Mouse (Mus musculus): Measurements from ENCODE around the gene Bglap. TPM values are rescaled to one million over a fixed set of nuclear protein-coding genes. Genes with fewer than 3 reads are reported as not detected.
"Not testable (repeated sequence)": the region's sequence is repeated elsewhere in the genome, so short reads cannot be mapped to it uniquely, and the experiment has no call there.

The Bglap gene
- polyA plus RNA-seq, 1 experiment, result 0.63 TPM

- no peak for DNase-seq (ENCODE audit: low read depth)
- TF ChIP-seq CTCF (IDR thresholded peaks at IDR 0.05; ENCODE audit: borderline replicate concordance, extremely low read depth, insufficient read depth, insufficient read length) (no peak), POLR2A (IDR thresholded peaks at IDR 0.05; ENCODE audit: borderline replicate concordance, extremely low read depth, insufficient read depth, insufficient read length, poor library complexity, severe bottlenecking) (no peak)
Observed at GRCm38 (mm10) chr3:88411681-88412080, 27.4 kb upstream of the Bglap start.

GRCm38 (mm10) chr3:88410645-88411031 is 26.4 kb upstream of the Bglap start:
- DNase-seq (ENCODE audit: low read depth), result no peak
- TF ChIP-seq POLR2A (IDR thresholded peaks at IDR 0.05; ENCODE audit: borderline replicate concordance, extremely low read depth, insufficient read depth, insufficient read length, poor library complexity, severe bottlenecking) (no peak), CTCF (IDR thresholded peaks at IDR 0.05; ENCODE audit: borderline replicate concordance, extremely low read depth, insufficient read depth, insufficient read length) (no peak)

- TF ChIP-seq CTCF (IDR thresholded peaks at IDR 0.05; ENCODE audit: borderline replicate concordance, extremely low read depth, insufficient read depth, insufficient read length) (no peak), POLR2A (IDR thresholded peaks at IDR 0.05; ENCODE audit: borderline replicate concordance, extremely low read depth, insufficient read depth, insufficient read length, poor library complexity, severe bottlenecking) (peak; percentile 73; the same call in 1 of the 2 replicates)
- peak; percentile 96 for DNase-seq (ENCODE audit: low read depth)
Observed at GRCm38 (mm10) chr3:88409741-88410644, 25.7 kb upstream of the Bglap start, which contains the start of gene Pmf1. Gene Pmf1 (minus strand): TSS chr3:88410331.

GRCm38 (mm10) chr3:88408953-88409352 is 24.7 kb upstream of the Bglap start:
- TF ChIP-seq POLR2A (IDR thresholded peaks at IDR 0.05; ENCODE audit: borderline replicate concordance, extremely low read depth, insufficient read depth, insufficient read length, poor library complexity, severe bottlenecking) (no peak), CTCF (IDR thresholded peaks at IDR 0.05; ENCODE audit: borderline replicate concordance, extremely low read depth, insufficient read depth, insufficient read length) (no peak)
- DNase-seq (ENCODE audit: low read depth), result no peak

- TF ChIP-seq CTCF (IDR thresholded peaks at IDR 0.05; ENCODE audit: borderline replicate concordance, extremely low read depth, insufficient read depth, insufficient read length), result no peak
- TF ChIP-seq POLR2A (IDR thresholded peaks at IDR 0.05; ENCODE audit: borderline replicate concordance, extremely low read depth, insufficient read depth, insufficient read length, poor library complexity, severe bottlenecking), result no peak
- no peak for DNase-seq (ENCODE audit: low read depth)
Observed at GRCm38 (mm10) chr3:88407529-88407928, 23.3 kb upstream of the Bglap start.

- TF ChIP-seq CTCF (IDR thresholded peaks at IDR 0.05; ENCODE audit: borderline replicate concordance, extremely low read depth, insufficient read depth, insufficient read length) (peak; percentile 86; the same call in 1 of the 2 replicates), POLR2A (IDR thresholded peaks at IDR 0.05; ENCODE audit: borderline replicate concordance, extremely low read depth, insufficient read depth, insufficient read length, poor library complexity, severe bottlenecking) (no peak)
- peak; percentile 95 for DNase-seq (ENCODE audit: low read depth)
Observed at GRCm38 (mm10) chr3:88407090-88407489, 22.8 kb upstream of the Bglap start.

- TF ChIP-seq CTCF (IDR thresholded peaks at IDR 0.05; ENCODE audit: borderline replicate concordance, extremely low read depth, insufficient read depth, insufficient read length) (no peak), POLR2A (IDR thresholded peaks at IDR 0.05; ENCODE audit: borderline replicate concordance, extremely low read depth, insufficient read depth, insufficient read length, poor library complexity, severe bottlenecking) (no peak)
- DNase-seq (ENCODE audit: low read depth), result no peak
Observed at GRCm38 (mm10) chr3:88403522-88404230, 19.4 kb upstream of the Bglap start.

GRCm38 (mm10) chr3:88398666-88399065 is 14.4 kb upstream of the Bglap start:
- TF ChIP-seq POLR2A (IDR thresholded peaks at IDR 0.05; ENCODE audit: borderline replicate concordance, extremely low read depth, insufficient read depth, insufficient read length, poor library complexity, severe bottlenecking), result no peak
- TF ChIP-seq CTCF (IDR thresholded peaks at IDR 0.05; ENCODE audit: borderline replicate concordance, extremely low read depth, insufficient read depth, insufficient read length), result no peak
- DNase-seq (ENCODE audit: low read depth), result no peak

GRCm38 (mm10) chr3:88395742-88396141 is 11.5 kb upstream of the Bglap start:
- no peak for DNase-seq (ENCODE audit: low read depth)
- TF ChIP-seq CTCF (IDR thresholded peaks at IDR 0.05; ENCODE audit: borderline replicate concordance, extremely low read depth, insufficient read depth, insufficient read length) (no peak), POLR2A (IDR thresholded peaks at IDR 0.05; ENCODE audit: borderline replicate concordance, extremely low read depth, insufficient read depth, insufficient read length, poor library complexity, severe bottlenecking) (no peak)

GRCm38 (mm10) chr3:88395288-88395687 is 11.0 kb upstream of the Bglap start:
- no peak for DNase-seq (ENCODE audit: low read depth)
- TF ChIP-seq CTCF (IDR thresholded peaks at IDR 0.05; ENCODE audit: borderline replicate concordance, extremely low read depth, insufficient read depth, insufficient read length) (no peak), POLR2A (IDR thresholded peaks at IDR 0.05; ENCODE audit: borderline replicate concordance, extremely low read depth, insufficient read depth, insufficient read length, poor library complexity, severe bottlenecking) (no peak)

- no peak for DNase-seq (ENCODE audit: low read depth)
- no peak for TF ChIP-seq CTCF (IDR thresholded peaks at IDR 0.05; ENCODE audit: borderline replicate concordance, extremely low read depth, insufficient read depth, insufficient read length)
- no peak for TF ChIP-seq POLR2A (IDR thresholded peaks at IDR 0.05; ENCODE audit: borderline replicate concordance, extremely low read depth, insufficient read depth, insufficient read length, poor library complexity, severe bottlenecking)
Observed at GRCm38 (mm10) chr3:88393776-88394375, 9.6 kb upstream of the Bglap start.

GRCm38 (mm10) chr3:88382383-88382782 is 1.9 kb downstream of the Bglap start:
- DNase-seq (ENCODE audit: low read depth), result not testable (repeated sequence)

- peak; percentile 85 for DNase-seq (ENCODE audit: low read depth)
Observed at GRCm38 (mm10) chr3:88381389-88382315, 2.6 kb downstream of the Bglap start.

- DNase-seq (ENCODE audit: low read depth), result not testable (repeated sequence)
Observed at GRCm38 (mm10) chr3:88378599-88378998, 5.7 kb downstream of the Bglap start, which contains the start of gene Bglap2. Gene Bglap2 (minus strand): TSS chr3:88378699.

GRCm38 (mm10) chr3:88376644-88377043 is 7.6 kb downstream of the Bglap start:
- DNase-seq (ENCODE audit: low read depth), result not testable (repeated sequence)

Data from brain, embryonic 14.5 days (tissue).